Mouse (Mus musculus): ENCODE measurements at regions not wholly inside any gene's neighbourhood (a gene's known extent, or its start where the extent isn't known, plus 50 kb on each side); places are given as distances from the start of the nearest gene placed in this dataset.

DNA sequence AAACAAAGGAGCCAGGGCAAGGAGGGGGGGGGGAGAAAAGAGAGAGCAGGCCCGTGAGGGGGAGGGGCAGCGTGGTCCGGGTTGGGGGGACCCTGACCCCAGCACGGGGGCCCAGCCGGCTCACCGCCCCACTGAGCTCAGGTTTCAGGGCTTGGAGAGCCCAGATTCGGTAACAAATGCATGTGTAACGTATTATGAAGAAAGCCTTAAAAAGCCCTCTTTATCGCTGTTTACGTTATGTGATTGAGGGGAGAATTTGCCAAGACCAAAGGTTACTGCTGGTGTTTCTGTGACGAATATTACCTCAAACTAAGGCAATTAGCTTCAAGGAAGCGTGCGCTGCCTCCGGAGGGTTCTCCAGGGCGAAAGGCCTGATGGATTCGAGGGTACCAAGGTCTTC lies 54.2 kb downstream of the Barx1 start:
- DNase-seq (ENCODE audit: low spot score in 2 of 2) = no peak

DNA sequence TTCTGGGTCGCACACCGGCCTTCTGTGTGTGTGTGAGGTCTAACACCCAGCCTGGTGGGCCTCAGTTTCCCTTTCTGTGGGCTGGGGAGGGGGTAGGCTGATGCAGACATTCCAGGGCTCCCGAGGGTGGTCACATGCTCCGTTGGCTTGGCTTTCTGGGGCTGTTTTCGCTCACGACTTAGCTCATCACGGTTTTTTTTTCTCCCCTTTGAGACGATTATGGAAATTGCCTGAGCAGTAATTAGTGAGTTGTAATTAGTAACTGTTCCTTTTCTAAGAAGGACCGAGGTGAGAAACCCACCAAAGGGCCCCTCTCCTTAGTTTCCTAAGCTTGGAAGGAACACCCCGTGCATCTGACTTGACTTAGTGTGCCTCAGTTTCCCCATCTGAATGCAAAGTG lies 54.7 kb downstream of the Barx1 start:
- DNase-seq (ENCODE audit: low spot score in 2 of 2) = no peak

DNA sequence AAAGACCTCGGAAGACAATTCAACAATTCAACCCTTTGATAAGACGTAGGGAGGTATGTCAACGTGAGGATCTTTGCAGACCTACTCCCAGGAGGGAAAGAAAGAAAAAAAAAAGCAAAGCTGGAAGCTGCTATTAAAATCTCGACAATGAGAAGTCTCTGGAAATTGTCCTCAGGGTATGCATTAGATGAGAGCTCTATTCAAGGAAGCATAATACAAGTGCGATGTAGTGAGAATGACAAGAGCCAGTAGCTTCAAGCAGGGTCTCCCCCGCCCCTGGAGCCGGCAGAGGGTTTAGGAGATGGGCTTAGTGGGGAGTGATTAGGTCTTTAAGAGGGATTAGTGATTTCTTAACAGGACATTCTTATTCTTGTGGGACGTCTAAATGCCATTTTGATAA lies 60.9 kb downstream of the Barx1 start:
- no peak for DNase-seq (ENCODE audit: low spot score in 2 of 2)

- no peak for DNase-seq (ENCODE audit: low spot score in 2 of 2)
Measured at GRCm38 (mm10) chr13:48726430-48726829, 63.6 kb downstream of the Barx1 start.

- no peak for DNase-seq (ENCODE audit: low spot score in 2 of 2)
Measured at GRCm38 (mm10) chr13:48731046-48731996, 68.5 kb downstream of the Barx1 start.

- DNase-seq (ENCODE audit: low spot score in 2 of 2) = peak in 1 of 2 experiments; percentile 15
Measured at GRCm38 (mm10) chr13:48732168-48732841, 69.5 kb downstream of the Barx1 start.

GRCm38 (mm10) chr13:48734985-48735384 lies 72.2 kb downstream of the Barx1 start:
- DNase-seq (ENCODE audit: low spot score in 2 of 2) = no peak

DNA sequence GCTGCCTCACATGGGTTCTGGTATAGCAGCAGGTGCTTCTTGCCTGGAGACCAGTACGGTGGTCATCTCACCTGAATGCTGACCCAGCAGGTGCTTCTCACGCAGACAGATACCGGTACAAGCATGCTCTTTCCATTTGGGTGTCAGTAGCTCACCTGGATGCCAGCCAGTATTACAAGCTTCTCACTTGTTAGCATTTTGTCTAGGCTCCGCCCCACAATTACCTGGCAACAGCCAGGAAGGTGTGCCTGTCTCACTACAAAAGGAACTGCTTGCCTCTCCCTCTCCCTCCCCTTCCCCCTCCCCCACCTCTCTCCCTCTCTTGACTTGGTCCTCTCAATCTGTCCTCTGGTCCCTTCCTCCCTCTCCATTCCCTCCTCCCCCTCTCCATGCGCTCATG lies 82.8 kb downstream of the Barx1 start:
- DNase-seq (ENCODE audit: low spot score in 2 of 2) = no peak

DNA sequence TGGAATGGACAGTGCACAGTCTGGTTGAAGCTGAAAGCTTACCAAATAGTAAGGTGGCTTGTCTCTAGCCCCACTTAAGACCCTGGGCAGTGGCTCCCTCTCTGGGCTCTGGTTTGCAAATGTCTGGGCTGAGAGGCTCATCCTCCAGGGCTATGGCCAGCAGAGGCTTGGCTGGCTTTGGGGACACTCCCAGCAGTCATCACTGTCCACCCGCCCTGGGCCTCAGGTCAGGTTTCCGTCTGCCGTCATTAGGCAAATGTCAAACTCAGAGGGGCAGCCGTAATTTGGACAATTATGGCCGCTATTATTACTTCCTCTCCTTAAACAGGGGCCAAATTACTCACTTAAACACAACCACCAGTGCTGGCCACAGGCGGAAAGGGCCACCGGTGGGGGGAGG lies 83.5 kb downstream of the Barx1 start:
- DNase-seq (ENCODE audit: low spot score in 2 of 2) = no peak

Measured in spleen, postnatal 14 days (tissue).